Mouse (Mus musculus) neural tube, embryonic 14.5 days (tissue): ENCODE data around the gene Ntrk3. TPM values are rescaled to one million over a fixed set of nuclear protein-coding genes. Genes with fewer than 3 reads are reported as not detected.

Source experiments
- ATAC-seq: fragments of 200-750 bp; cut with Nextera tagmentation; 2 replicates; pipeline ENCODE4 v1.8.0; 2017; ENCODE audit warnings: low read depth, mild to moderate bottlenecking, moderate TSS enrichment, moderate library complexity
- H3K27ac ChIP-seq: fragments of 300-500 bp; sonication (generic); 2 replicates; pipeline ENCODE4 v1.5.1; 2014; ENCODE audit warnings: low read depth, mild to moderate bottlenecking, control low read depth, low read length, moderate library complexity, mixed read lengths
- H3K27me3 ChIP-seq: fragments of 300-500 bp; sonication (generic); 2 replicates; pipeline ENCODE4 v1.6.1; 2014; ENCODE audit warnings: low read length; ENCODE audit not compliant: control insufficient read depth, insufficient read depth
- H3K36me3 ChIP-seq: fragments of 300-500 bp; sonication (generic); 2 replicates; pipeline ENCODE4 v1.6.1; 2014; ENCODE audit warnings: low read length, mixed read lengths; ENCODE audit not compliant: control insufficient read depth, insufficient read depth
- H3K4me1 ChIP-seq: fragments of 300-500 bp; sonication (generic); 2 replicates; pipeline ENCODE4 v1.6.1; 2014; ENCODE audit warnings: low read length; ENCODE audit not compliant: control insufficient read depth, insufficient read depth
- H3K4me2 ChIP-seq: fragments of 300-500 bp; sonication (generic); 2 replicates; pipeline ENCODE4 v1.6.1; 2014; ENCODE audit warnings: mild to moderate bottlenecking, low read depth, low read length, control low read depth
- H3K4me3 ChIP-seq: fragments of 300-500 bp; sonication (generic); 2 replicates; pipeline ENCODE4 v1.5.1; 2014; ENCODE audit warnings: low read depth, low read length, control low read depth, mixed read lengths
- H3K9ac ChIP-seq: fragments of 300-500 bp; sonication (generic); replicated peaks from 2 replicates; pipeline ENCODE4 v1.6.1; 2014; ENCODE audit warnings: low read depth, mild to moderate bottlenecking, control low read depth, low read length, mixed read lengths
- H3K9me3 ChIP-seq: fragments of 300-500 bp; sonication (generic); 2 replicates; pipeline ENCODE4 v1.6.1; 2016; ENCODE audit warnings: low read length; ENCODE audit not compliant: control insufficient read depth
- WGBS: fragments of 180-500 bp; shearing (Covaris S2); extraction: QIAGEN DNeasy Blood & Tissue Kit; methylation state at CpG from one replicate; pipeline ENCODE4 v1.1.7; 2014; 5-methylcytosine and 5-hydroxymethylcytosine counted together
- polyA plus RNA-seq: library from polyadenylated mRNA; unstranded; fragments of >200 nt; fragmentation: Nextera tagmentation; extraction: Ambion mirVana; gene quantifications from 2 replicates; pipeline ENCODE4 v1.2.1, GENCODE M21; 2014

The Ntrk3 gene
- polyA plus RNA-seq, 1 experiment from 2014 or later: 38.6 TPM

DNA sequence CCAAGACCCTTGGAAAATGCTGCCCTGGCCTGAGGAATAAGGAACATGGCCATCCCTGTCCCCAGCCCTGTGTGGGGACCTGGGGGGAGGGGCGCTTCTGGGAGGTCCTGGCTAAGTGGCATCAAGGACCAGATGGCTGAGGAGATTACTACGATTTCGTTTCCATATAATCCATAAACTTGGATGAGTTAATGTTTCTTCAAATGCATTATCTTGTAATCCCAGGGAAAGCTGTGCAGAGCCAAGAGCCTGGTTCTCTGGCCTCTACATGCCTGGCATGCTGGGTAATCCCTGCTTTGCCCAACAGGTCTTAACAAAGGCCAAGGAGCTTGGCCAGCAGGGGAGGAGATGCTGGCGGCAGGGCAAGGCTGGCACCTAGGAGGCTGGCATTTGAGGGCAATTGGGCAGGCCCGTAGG lies 27.4 kb upstream of the Ntrk3 start:
- H3K4me2 ChIP-seq: no peak overlapping the region
- H3K4me1 ChIP-seq: no peaks in the 10 kb centered on the region
- H3K9me3 ChIP-seq: no peaks in the 10 kb centered on the region
- no peaks in the 10 kb centered on the region for H3K27me3 ChIP-seq
- no peak overlapping the region for H3K27ac ChIP-seq
- no peak overlapping the region for H3K4me3 ChIP-seq
- H3K36me3 ChIP-seq: no peaks in the 10 kb centered on the region
- no peak overlapping the region for H3K9ac ChIP-seq
- no peak for ATAC-seq
- 81% methylated on average over 5 of the region's 5 CpGs for WGBS

- H3K4me2 ChIP-seq: no peak overlapping the region
- no peak overlapping the region for H3K9ac ChIP-seq
- no peaks in the 10 kb centered on the region for H3K36me3 ChIP-seq
- no peaks in the 10 kb centered on the region for H3K9me3 ChIP-seq
- H3K27me3 ChIP-seq: no peaks in the 10 kb centered on the region
- H3K4me1 ChIP-seq: no peaks in the 10 kb centered on the region
- H3K4me3 ChIP-seq: no peak overlapping the region
- ATAC-seq: no peak
- H3K27ac ChIP-seq: no peak overlapping the region
- WGBS: 90% methylated on average over 3 of the region's 3 CpGs
These were observed 26.0 kb upstream of the Ntrk3 start for GRCm38 (mm10) chr7:78763801-78764200.

DNA sequence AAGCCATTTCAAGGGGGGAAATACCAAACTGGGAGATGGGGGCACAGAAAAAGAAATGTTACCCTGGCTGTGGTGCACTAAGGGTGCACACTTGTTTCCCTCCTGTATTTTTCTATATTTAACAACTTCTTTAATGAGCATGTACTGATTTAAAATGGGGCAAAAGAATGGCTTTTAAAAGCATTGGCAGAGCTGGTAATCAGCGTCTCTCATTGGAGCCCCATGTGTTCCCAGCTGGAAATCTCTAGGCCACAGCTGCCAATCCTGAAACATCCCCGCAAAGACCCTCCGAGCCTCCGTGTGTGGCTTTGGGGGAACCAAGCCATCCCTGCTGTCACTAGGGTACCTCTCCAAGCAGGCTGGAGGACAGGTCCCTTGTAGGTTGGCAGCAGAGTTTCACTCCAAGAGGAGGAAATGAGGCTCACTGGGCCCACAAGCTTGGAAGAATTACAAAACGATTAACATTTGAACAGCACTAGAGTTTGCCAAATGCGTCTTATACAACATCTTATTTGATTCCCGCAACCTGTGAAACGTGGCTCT lies 16.7 kb upstream of the Ntrk3 start:
- Histone ChIP-seq H3K4me2 (no peak overlapping the region), H3K36me3 (no peaks in the 10 kb centered on the region), H3K4me3 (no peak overlapping the region), H3K9ac (no peak overlapping the region), H3K4me1 (no peaks in the 10 kb centered on the region), H3K27me3 (no peaks in the 10 kb centered on the region), H3K27ac (no peak overlapping the region), H3K9me3 (no peaks in the 10 kb centered on the region)
- WGBS: 54% methylated on average over 8 of the region's 8 CpGs
- no peak for ATAC-seq

DNA sequence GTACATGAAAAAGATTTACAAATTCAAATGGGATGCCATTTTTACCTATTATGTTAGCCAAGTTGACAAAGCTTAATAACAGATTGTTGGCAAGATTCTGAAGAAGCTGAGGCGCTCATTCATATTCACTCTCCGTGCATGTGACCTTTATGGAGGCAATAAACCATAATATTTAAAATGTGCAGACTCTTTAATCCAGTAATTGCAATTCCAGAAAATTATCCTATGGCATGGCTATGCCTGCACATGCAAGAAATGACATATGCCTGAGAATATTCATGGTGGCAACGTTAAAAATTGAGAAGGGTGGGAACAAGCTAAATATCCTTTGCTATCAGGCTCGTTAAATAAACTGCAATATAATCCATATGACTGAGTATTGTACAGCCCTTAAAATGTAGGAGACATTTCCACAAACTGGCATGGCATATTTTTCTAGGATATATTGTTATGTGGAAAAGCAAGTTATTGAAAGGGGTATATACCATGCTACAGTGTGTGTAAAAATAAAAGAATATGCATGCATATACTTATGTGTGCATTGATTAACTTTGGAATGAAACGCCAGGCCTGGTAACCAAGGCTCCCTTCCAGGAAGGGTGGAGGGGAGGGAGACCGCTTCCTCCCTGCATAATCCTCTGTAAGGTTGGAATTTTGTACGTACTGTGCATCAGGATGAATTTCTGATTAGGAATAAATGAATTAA lies 16.1 kb upstream of the Ntrk3 start:
- Histone ChIP-seq H3K27me3 (no peaks in the 10 kb centered on the region), H3K36me3 (no peaks in the 10 kb centered on the region), H3K4me3 (no peak overlapping the region), H3K4me1 (no peaks in the 10 kb centered on the region), H3K27ac (no peak overlapping the region), H3K4me2 (no peak overlapping the region), H3K9me3 (no peaks in the 10 kb centered on the region), H3K9ac (no peak overlapping the region)
- no peak for ATAC-seq
- 71% methylated on average over 7 of the region's 7 CpGs for WGBS

GRCm38 (mm10) chr7:78752961-78753360 lies 15.1 kb upstream of the Ntrk3 start:
- H3K4me2 ChIP-seq: no peak overlapping the region
- no peak overlapping the region for H3K27ac ChIP-seq
- ATAC-seq: no peak
- no peak overlapping the region for H3K4me3 ChIP-seq
- no peaks in the 10 kb centered on the region for H3K9me3 ChIP-seq
- no peak overlapping the region for H3K9ac ChIP-seq
- no peaks in the 10 kb centered on the region for H3K4me1 ChIP-seq
- no peaks in the 10 kb centered on the region for H3K27me3 ChIP-seq
- 92% methylated on average over 4 of the region's 4 CpGs for WGBS
- no peaks in the 10 kb centered on the region for H3K36me3 ChIP-seq

DNA sequence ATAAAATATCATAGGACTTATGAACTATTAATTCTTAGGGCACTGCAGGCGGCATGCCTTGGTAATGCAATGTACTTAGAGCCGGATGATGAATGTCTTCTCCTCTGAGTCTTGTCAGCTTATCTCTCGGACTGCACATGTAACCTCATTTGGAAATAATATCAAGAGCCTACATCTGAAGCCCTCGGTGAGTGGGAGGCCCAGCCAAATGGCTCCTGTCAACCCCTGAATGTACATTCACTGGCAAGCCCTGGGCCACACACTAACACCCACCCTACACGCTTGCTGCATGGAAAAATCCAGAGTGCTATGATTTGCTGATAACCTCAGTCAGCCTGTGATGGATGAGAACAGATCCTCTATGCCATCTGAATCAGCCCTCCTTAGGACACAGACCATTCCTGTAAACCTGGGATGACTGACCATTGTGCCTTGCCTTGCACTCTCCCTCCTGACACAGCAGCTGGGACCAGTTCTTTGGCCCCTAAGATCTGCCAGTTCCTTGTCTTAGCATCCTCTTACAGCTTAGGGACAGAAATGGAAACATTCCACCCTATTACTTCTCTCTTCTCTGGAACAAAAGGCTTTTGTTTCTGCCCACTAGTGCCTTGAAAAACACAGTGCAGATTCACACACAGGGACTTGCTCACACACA lies 6.0 kb upstream of the Ntrk3 start:
- whole genome bisulfite sequencing: 75% methylated on average over 5 of the region's 5 CpGs
- H3K9ac ChIP-seq: no peak overlapping the region
- no peak overlapping the region for H3K4me3 ChIP-seq
- ATAC-seq: no peak
- no peak overlapping the region for H3K27ac ChIP-seq
- H3K36me3 ChIP-seq: no peaks in the 10 kb centered on the region
- no peaks in the 10 kb centered on the region for H3K4me1 ChIP-seq
- no peaks in the 10 kb centered on the region for H3K9me3 ChIP-seq
- no peak overlapping the region for H3K4me2 ChIP-seq
- no peaks in the 10 kb centered on the region for H3K27me3 ChIP-seq

DNA sequence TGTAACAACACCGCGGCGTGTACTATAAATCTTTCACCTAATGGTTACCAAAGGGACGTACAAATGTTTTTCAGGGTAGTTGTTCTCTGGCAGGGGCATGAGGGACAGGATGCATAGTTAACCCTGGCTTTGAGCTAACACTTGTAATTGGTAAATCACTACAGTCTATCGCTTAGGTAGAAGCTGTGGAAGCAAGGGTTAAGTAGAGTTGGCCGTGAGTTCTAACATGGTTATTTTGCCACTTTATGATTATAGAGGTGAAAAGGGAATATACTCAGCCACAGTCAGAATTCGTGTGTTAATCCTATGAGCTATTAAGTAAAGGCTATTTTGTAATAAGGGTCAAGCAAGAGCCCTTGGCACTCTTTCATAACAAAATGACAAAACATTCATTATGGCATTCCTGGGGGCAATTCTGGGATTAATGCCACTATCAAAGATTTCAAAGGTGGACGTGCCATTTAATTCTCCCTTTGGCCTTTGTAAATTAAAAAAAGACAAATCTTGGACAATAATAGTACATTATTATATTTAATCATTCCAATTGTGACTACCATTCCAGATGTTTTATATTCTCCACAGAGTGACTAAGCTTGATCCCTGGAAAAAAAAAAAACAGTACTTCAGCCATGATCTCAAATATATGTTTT lies 1.7 kb upstream of the Ntrk3 start:
- 65% methylated on average over 8 of the region's 8 CpGs for WGBS
- no peak for ATAC-seq

DNA sequence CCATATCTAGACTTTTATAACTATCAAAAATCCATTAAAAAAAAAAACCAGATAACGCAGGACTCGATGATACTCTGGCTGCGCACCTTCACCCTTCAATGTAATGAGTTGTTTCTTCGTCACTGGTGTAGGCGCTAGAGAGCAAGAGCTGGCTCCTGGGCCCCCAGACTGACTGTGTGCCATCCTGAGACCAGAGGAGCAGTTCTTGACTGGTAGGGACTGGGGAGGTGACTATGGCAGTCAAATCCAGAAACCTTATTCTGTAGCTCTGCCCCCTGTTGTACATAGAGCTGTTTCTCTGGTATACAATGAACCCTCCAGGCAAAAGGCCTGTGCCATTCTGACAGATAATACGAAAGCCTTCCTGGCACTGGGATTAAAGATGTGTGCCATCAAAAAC lies 616 bp downstream of the Ntrk3 start:
- no peak overlapping the region for H3K4me3 ChIP-seq
- H3K27me3 ChIP-seq: no peaks in the 10 kb centered on the region
- no peaks in the 10 kb centered on the region for H3K9me3 ChIP-seq
- H3K4me2 ChIP-seq: no peak overlapping the region
- no peaks in the 10 kb centered on the region for H3K36me3 ChIP-seq
- WGBS: 94% methylated on average over 6 of the region's 6 CpGs
- no peaks in the 10 kb centered on the region for H3K4me1 ChIP-seq
- H3K9ac ChIP-seq: no peak overlapping the region
- no peak for ATAC-seq
- no peak overlapping the region for H3K27ac ChIP-seq

More for the DNA sequence above, 1.7 kb upstream of the Ntrk3 start:
- no peaks in the 10 kb centered on the region for H3K9me3 ChIP-seq
- no peak overlapping the region for H3K4me3 ChIP-seq
- no peaks in the 10 kb centered on the region for H3K4me1 ChIP-seq
- H3K9ac ChIP-seq: no peak overlapping the region
- H3K4me2 ChIP-seq: no peak overlapping the region
- H3K27ac ChIP-seq: no peak overlapping the region
- H3K27me3 ChIP-seq: no peaks in the 10 kb centered on the region
- H3K36me3 ChIP-seq: no peaks in the 10 kb centered on the region

GRCm38 (mm10) chr7:78731391-78731790 lies 6.4 kb downstream of the Ntrk3 start:
- Histone ChIP-seq H3K36me3 (no peaks in the 10 kb centered on the region), H3K27ac (no peak overlapping the region), H3K4me3 (no peak overlapping the region), H3K9ac (no peak overlapping the region), H3K4me1 (no peaks in the 10 kb centered on the region), H3K27me3 (no peaks in the 10 kb centered on the region), H3K4me2 (no peak overlapping the region), H3K9me3 (no peaks in the 10 kb centered on the region)
- 80% methylated on average over 8 of the region's 8 CpGs for WGBS
- ATAC-seq: no peak
